Mouse (Mus musculus) ES-E14 (cell line): ENCODE measurements around the gene Ccnjl.

Experiments
- HCFC1 ChIP-seq: IDR thresholded peaks from 2 replicates; pipeline ENCODE4 v1.6.1; 2012; ENCODE audit warnings: low read length, inconsistent platforms, borderline replicate concordance; ENCODE audit not compliant: insufficient read depth
- MAFK ChIP-seq: IDR thresholded peaks from 2 replicates; pipeline ENCODE4 v1.6.1; 2014; ENCODE audit warnings: mild to moderate bottlenecking, low read depth, low read length, inconsistent platforms; ENCODE audit not compliant: insufficient read depth
- ZC3H11A ChIP-seq: IDR thresholded peaks from 2 replicates; pipeline ENCODE4 v1.6.1; 2012; ENCODE audit warnings: low read depth, mild to moderate bottlenecking, inconsistent platforms, low read length, borderline replicate concordance
- ZNF384 ChIP-seq: IDR thresholded peaks from 2 replicates; pipeline ENCODE4 v1.6.1; 2012; ENCODE audit warnings: low read depth, low read length, inconsistent platforms

- TF ChIP-seq ZC3H11A = no peak
- no peak for TF ChIP-seq ZNF384
- TF ChIP-seq HCFC1 = no peak
- TF ChIP-seq MAFK = no peak
These were observed 9.8 kb upstream of the Ccnjl start for GRCm38 (mm10) chr11:43518821-43519220.
